Mouse (Mus musculus) lung, adult 2 months (tissue): ENCODE data around the gene Gm21943. TPM values are rescaled to one million over a fixed set of nuclear protein-coding genes. Genes with fewer than 3 reads are reported as not detected.
"Not testable (repeated sequence)": the region's sequence is repeated elsewhere in the genome, so short reads cannot be mapped to it uniquely, and the experiment has no call there.

ENCODE experiments used
- DNase-seq: peaks from one replicate; pipeline ENCODE4 v3.0.0; 2022
- H3K4me1 ChIP-seq: fragments of 200-500 bp; 2 replicates; pipeline ENCODE4 v1.6.1; 2011; ENCODE audit warnings: low read length; ENCODE audit not compliant: control insufficient read depth, insufficient read depth
- H3K4me3 ChIP-seq: fragments of 200-500 bp; replicated peaks from 2 replicates; pipeline ENCODE3; 2011; ENCODE audit warnings: low read depth, mild to moderate bottlenecking, control low read depth, low read length; ENCODE audit errors: extremely low read depth
- WGBS: fragments of 180-500 bp; shearing (Covaris S2); methylation state at CpG from one replicate; pipeline ENCODE4 v1.1.7; 2018; 5-methylcytosine and 5-hydroxymethylcytosine counted together
- polyA plus RNA-seq: library from polyadenylated mRNA; depleted of rRNA; stranded (reverse); fragments of >200 nt; gene quantifications from 2 replicates; pipeline ENCODE4 v1.2.3, GENCODE M21; 2012; rRNA removed

The Gm21943 gene
- not detected in 2 replicates for polyA plus RNA-seq

DNA sequence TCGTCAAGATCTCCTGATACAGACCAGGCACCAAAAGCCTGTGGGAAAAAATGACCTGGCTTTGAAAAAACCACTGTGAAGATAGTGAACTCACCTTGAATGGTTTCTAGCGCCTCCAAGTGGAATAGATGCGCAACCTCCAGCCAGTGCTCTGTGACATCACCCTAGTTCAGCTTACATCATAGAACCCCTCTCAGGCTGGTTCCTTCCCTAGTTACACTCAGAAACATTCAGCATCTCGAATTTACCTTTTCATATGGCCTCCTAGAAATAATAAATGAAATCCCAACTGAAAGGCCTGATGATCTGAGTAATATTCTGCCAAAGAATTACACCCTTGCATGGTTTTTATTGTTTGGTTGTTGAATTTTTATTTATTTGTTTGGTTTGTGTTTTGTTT lies at the start of gene Gm21943:
TSS of gene Gm21943 (minus strand) at position 101 of the 400 bp plus-strand sequence.
- WGBS = no CpG with 5 or more reads among the region's 4 CpGs
- not testable (repeated sequence) for DNase-seq, H3K4me3 ChIP-seq, H3K4me1 ChIP-seq

Other genes with a start within 250 kb of the Gm21943 start
- not detected in 2 replicates for gene Gm28961, start 172.0 kb upstream of the Gm21943 start, polyA plus RNA-seq